Mouse (Mus musculus) right cerebral cortex, postnatal 4 days (tissue): ENCODE data around the gene Pgpep1.

Source experiments
- DNase-seq: peaks from one replicate; pipeline ENCODE4 v3.0.0-alpha.2; 2022

Pgpep1 gene

DNA sequence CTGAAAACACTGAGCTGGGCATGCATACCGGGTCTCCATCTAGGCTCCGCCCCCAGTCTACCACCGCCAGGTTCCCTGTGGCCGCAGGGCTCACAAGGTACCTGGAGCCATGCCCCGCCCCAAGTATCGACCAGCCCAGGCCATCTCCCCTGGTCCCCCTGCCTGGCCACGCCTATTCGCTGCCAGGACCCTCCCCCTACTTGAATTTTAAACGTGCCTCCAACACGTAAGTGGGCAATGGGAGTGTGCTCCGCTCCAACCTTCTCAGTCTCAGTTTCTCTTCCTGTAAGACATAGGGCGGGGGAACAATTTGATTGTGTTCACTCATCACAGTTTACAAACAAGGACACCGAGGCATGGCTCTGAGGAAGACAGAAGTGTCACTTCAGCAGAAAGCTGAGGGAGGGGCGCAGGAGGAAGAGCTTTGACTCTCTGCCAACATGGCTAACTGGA is at the start of gene Pgpep1:
Gene Pgpep1 (minus strand): TSS at position 116 of the 453 bp plus-strand sequence.
- DNase-seq: no peak

- DNase-seq: no peak
Measured at GRCm38 (mm10) chr8:70709794-70710193, 49.6 kb upstream of the Pgpep1 start.

- no peak for DNase-seq
Measured at GRCm38 (mm10) chr8:70708281-70708680, 48.1 kb upstream of the Pgpep1 start.

DNA sequence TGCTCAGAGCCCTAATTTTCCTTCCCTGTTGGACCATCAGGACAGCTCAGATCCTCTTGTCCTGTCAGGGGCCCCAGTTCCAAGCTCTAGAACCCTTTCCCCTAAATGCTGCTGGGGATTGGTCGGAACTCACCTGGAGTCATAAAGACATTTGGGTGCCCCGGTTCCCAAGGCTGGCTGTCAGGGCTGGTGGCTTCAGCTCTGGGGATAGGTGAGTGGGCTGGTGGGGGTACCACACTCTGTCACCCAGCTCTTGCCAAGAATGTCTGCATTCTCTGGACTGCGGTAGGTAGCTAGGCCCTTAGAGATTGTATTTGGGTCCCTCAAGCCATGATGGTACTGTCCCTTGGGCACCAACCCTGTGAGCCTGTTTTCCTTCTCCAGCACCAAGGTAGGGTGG is 43.1 kb upstream of the Pgpep1 start, which contains the start of gene Iqcn:
Gene Iqcn (plus strand): TSS at position 171 of the 400 bp plus-strand sequence.
- no peak for DNase-seq

- no peak for DNase-seq
Measured at GRCm38 (mm10) chr8:70702842-70703182, 42.6 kb upstream of the Pgpep1 start.

DNA sequence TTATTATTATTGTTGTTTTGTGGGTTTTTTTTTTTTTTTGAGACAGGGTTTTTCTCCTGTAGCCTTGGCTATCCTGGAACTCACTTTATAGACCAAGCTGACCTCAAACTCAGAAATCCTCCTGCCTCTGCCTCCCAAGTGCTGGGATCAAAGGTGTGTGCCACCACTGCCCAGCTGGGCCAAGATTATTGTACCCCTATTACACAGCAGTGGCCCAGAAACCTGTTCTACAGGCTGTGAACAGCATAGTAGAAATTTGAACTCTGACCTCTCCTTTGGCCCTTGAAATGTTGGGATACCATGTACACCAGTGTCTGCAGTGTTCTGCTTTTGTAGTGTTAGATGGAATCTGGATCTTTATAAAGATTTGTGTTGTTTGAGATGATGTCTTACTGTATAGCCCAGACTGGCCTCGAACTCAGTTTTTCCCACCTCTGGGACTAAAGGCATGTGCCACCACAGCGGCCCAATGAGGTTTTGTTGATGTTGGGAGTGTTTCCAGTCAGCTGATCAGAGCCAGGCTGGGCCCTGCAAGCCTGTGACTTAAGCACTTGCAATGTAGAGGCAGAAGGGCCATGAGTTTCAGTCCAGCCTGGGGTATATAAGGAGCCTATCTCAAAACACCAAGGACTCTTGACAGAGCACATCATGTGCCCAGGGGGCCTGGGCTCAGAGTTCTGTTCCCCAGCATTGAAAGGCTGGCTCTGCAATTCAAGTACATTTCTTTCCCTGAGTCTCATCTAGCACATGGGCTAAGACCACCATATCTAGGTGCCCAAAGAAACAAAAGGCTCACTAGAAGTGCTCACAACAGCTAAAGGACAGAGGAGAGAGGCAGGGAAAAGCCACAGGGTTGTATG is 42.0 kb upstream of the Pgpep1 start:
- DNase-seq: no peak

- DNase-seq: no peak
Measured at GRCm38 (mm10) chr8:70701048-70701981, 41.1 kb upstream of the Pgpep1 start.

DNA sequence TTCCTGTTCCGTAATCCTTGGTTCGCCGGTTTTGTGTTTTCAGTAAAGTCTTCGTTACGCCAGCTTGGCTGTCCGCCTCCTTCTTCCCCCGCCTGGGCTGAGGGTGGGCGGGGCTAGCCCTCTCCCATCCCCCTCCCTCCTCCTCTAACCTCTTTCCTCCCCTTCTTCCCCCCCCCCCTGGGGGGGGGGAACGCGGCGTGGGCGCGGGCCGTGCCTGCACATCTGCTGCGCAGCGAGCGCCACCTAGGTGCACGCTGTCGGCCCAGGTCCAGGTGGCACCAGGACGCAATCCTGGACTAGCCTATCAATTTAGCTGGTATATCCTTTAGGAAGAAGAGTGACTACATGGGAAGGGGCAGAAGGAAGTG is 40.4 kb upstream of the Pgpep1 start:
- DNase-seq: peak; percentile 82

DNA sequence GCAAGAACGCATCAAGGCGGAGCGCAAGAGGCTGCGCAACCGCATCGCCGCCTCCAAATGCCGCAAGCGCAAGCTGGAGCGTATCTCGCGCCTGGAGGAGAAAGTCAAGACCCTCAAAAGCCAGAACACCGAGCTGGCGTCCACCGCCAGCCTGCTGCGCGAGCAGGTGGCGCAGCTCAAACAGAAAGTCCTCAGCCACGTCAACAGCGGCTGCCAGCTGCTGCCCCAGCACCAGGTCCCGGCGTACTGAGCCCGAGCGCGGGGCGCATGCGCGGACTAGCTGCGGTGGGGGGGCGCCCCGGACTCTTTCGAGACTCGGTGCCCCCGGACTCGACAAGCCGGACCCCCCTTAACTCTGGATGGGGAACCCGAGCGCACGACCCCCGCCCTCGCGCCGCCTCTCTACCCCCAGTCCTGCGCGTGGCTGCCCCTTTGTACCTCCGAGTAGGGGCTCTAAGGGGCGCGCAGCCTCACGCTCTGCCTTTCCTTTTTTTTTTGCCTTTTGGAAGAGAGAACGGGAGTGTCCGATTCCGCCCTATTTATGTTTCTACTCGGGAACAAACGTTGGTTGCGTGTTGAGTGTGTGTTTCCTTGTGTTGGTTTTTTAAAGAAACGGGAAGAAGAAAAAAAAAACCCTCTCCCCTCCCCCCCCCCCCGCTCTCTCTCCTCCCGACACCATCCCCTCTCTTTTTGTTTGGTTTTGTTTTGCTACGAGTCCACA is 39.8 kb upstream of the Pgpep1 start:
- peak; percentile 83 for DNase-seq

GRCm38 (mm10) chr8:70699116-70699833 is 39.1 kb upstream of the Pgpep1 start:
- DNase-seq: no peak

DNA sequence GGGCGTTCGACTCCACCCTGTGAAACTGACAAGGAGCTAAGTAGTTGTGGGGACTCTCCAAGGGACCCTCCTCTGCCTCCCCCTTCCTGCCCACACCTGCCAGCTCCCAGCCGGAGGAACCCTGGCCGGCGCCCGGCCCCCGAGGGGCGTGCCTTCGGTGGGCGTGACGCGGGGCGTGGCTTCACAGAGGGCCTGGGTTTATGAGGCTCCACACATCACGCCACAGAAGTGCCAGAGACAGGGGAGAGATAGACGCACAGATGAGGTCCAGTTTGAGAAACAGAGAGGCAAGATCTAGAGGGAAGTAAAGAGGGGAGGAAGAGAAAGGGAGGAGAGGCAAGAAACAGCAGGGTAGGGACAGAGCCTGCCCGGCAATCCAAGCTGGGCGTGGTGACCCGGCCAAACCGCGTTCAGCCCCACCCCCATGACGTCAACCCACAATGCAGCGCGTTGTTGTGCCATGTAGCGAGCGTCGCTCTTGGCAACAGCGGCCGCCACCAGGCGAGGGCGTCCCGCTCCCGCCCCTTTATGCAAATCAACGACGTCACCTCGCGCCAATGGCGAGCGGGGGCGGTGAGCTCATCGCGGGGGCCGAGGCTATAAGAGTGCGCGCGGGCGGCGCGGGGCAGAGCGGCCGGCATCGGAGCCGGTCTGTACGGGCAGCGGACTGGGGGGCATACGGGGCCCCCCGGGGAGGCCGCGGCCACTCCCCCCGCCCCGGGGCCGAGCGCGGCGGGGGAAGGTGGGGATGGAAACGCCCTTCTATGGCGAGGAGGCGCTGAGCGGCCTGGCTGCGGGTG is 38.3 kb upstream of the Pgpep1 start, which contains the start of gene Jund:
Gene Jund (plus strand): TSS at position 640 of the 800 bp plus-strand sequence.
- peak; percentile 99 for DNase-seq

DNA sequence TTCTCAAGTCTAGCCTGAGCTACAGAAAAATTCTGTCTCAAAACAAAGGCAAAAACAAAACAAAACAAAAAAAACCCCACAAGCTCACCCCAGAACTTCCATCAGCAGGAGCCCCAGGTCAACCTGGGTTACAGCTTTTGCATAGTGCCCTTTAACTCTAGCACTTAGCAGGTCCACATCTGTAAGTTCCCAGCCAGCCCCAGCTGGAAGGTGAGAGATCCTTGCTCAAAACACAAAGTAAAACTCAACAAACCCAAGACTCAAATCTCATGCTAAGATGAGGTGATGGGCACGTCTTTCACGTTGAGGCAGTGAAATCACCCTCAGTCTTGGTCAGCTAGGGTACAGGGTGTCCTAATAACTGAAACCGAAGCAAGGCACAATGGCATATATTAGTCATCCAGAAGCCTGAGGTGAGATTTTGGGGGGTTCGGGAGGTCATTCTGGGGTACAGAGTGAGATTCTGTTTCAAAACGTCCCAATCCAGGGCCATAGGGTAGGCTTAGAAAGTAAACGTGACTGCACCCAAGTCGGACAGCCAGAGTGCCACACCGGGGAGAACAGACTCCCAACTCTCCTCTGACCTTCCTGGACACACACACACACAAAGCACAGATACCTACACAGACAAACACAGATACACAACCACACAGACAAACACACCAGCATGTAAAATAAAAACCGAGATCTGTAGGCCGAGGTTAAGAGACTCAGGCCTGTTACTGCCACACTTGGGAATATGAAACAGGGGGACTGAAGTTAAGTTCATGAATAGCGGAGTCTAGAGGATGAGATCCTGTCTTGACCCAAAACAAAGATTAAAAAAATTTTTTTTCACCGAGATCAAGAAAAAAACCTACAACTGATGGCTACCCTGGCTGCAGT is 37.4 kb upstream of the Pgpep1 start:
- DNase-seq: no peak

DNA sequence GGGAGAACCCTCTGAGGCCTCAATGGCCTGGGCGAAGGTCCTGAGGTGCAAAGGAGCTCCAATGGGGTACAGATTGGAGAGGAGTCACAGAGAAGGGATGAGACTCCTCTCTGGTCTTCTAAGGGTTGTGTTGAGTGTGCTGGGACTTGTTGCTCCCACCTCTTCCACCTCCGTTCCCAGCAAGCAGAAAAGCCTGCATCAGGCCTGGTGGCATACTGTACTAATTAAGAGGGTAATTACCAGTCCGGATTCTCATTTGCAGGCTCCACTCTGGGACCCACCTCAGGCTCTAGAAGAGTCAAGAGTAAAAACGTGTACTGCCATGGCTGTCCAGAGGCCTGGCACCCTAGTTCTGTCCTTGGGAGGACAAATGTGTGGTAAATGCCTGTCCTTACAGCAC is 36.8 kb upstream of the Pgpep1 start:
- no peak for DNase-seq

GRCm38 (mm10) chr8:70696019-70696885 is 36.1 kb upstream of the Pgpep1 start:
- DNase-seq: peak; percentile 65

GRCm38 (mm10) chr8:70695318-70696018 is 35.3 kb upstream of the Pgpep1 start:
- no peak for DNase-seq

DNA sequence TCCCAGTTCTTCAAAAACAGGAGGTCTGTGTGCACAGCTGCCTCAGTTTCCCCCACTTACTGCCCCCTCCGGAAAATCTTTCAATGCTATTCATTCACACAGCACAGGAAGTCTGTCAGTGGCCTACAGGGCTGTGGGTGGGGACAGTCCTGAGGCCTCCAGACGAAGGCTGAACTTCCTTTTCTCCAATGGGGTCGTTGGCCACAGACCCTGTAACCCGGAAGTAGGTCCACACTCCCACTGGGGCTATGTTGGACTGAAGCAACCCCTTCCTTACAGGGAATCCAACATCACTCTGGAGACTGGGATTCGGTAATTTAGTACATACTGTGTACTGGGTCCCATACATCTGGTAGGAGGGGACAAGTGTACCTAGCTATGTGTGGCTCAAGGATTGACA is 33.4 kb upstream of the Pgpep1 start:
- DNase-seq: no peak

- peak; percentile 62 for DNase-seq
Measured at GRCm38 (mm10) chr8:70691727-70692231, 31.6 kb upstream of the Pgpep1 start.

GRCm38 (mm10) chr8:70691230-70691629 is 31.0 kb upstream of the Pgpep1 start:
- no peak for DNase-seq
